Mouse (Mus musculus): ENCODE measurements around the gene Hadhb. TPM values are rescaled to one million over a fixed set of nuclear protein-coding genes. Genes with fewer than 3 reads are reported as not detected.
"Not testable (repeated sequence)": the region's sequence is repeated elsewhere in the genome, so short reads cannot be mapped to it uniquely, and the experiment has no call there.

The Hadhb gene
- polyA plus RNA-seq, 1 experiment: 193 TPM

- DNase-seq (ENCODE audit: low spot score): no peak
These were observed 20.8 kb downstream of the Hadhb start for GRCm38 (mm10) chr5:30175811-30176210.

DNA sequence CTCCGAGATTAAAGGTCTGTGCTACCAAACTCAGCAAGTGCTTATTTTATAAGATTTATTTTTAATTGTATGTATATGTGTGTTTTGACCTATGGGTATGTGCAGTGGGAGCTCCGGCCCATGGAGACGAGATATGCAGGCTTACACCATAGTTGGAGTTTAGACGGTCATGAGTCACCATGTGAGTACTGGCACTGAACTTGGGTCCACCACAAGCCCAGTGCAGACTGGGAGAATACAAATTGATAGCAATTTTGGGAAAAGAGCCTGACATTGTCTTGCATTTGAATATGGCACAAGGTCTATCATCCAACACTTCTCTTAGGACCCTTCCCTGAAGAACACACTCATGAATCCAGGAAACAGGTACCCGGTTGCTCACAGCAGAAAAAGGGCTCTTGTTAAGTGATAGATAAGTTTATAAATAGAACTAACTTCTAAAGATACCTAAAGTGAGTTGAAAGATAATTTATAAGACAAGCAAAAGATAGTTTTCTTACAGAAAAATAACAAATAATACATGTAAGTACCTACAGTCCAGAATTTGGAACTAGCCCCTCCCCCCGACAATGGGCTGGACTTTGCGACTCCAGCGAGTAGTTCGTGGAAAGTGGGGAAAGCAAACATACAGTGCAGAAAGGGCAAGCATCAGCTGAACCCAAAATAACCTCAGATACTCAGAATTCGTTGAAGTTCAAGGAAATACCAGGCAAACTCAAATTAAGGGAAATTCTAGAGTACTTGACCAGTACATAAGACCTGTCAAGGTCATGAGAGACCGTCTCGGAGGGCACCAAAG, 32.8 kb downstream of the Hadhb start:
- no peak for DNase-seq (ENCODE audit: low spot score)

- DNase-seq (ENCODE audit: low spot score): no peak
These were observed 37.4 kb downstream of the Hadhb start for GRCm38 (mm10) chr5:30192452-30192851.

DNA sequence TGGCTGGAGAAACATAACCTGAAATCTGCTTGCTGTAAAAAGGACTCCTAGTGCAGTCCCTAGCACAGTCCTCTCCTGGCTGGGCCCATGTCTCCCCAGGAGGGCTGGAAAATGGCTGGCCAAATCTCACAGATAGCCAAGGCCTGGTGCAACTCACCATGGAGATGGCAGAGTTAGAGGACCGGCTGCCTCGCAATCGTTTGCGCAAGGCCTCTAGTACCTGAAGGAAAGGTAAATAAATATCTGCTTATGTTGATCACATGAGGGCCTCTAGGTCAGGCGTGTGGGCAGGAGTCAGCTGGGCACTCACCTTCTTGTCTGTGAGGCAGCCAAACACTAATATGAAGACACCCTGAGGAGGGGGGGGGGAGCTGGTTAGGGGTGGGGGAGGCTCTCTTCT, 40.3 kb downstream of the Hadhb start:
- no peak for DNase-seq (ENCODE audit: low spot score)

DNA sequence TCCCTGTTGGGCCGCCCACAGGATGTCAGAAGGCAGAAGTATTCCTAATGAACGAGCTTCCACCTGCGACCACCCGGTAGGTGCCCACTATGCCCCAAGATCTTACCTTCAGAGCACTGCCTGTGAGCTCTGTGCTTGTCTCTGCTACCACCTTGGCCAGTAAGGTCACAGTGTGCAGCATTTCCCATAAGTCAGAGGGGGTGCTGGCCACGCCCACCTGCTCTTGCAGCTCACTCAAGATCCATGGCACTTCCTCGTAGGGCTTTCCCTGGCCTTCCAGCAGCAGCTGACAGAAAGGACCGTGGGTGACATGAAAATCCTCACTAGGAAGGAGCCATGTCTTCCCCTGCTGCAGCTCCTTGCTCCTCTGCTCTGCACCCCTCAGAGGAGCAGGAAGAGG, 43.2 kb downstream of the Hadhb start:
- no peak for DNase-seq (ENCODE audit: low spot score)

DNA sequence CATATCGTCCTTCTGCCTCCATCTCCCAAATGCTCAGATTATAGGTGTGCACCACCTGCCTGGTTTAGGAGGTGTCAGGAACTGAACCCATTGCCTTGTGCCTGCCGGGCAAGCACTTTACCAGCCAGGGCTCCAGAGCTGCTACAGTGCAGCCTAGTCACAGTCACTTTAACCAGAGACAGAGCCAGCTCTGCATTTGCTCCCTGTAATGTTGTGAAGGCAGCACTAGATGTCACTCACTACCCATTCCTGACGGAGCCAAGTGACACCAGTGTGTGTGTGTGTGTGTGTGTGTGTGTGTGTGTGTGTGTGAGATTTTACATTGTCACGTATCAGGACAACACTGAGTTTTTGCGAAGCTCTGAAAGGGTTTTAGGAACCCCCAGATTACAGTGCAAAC, 46.5 kb downstream of the Hadhb start:
- DNase-seq (ENCODE audit: low spot score): no peak

- DNase-seq (ENCODE audit: low spot score): no peak
These were observed 47.2 kb downstream of the Hadhb start for GRCm38 (mm10) chr5:30202221-30202620.

GRCm38 (mm10) chr5:30203216-30203885, 48.3 kb downstream of the Hadhb start:
- no peak for DNase-seq (ENCODE audit: low spot score)

GRCm38 (mm10) chr5:30204441-30204840, 49.4 kb downstream of the Hadhb start:
- DNase-seq (ENCODE audit: low spot score): no peak

- DNase-seq (ENCODE audit: low spot score): no peak
These were observed 50.0 kb downstream of the Hadhb start for GRCm38 (mm10) chr5:30205034-30205433.

DNA sequence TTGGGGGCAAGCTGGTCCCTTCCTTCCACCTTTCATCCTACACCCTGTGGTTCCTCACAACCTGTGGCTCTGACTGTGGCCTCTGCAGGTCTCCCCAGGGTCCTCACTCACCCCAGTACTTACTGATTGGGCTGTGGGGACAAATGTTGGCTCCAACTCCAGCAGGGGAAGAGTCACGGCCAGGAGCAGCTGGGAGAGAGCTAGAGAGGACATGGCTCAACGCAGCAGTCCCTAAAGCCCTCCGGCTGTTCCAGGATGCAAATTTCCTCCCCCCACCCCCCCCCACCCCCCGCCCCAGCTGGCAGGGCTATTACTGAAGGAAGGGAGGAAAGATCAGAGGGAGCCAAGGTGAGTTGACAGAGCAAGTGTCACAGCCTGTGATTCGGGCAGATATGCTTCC, 50.4 kb downstream of the Hadhb start, which contains the start of gene Adgrf3:
Gene Adgrf3 (minus strand): TSS at position 230 of the 400 bp plus-strand sequence.
- no peak for DNase-seq (ENCODE audit: low spot score)

DNA sequence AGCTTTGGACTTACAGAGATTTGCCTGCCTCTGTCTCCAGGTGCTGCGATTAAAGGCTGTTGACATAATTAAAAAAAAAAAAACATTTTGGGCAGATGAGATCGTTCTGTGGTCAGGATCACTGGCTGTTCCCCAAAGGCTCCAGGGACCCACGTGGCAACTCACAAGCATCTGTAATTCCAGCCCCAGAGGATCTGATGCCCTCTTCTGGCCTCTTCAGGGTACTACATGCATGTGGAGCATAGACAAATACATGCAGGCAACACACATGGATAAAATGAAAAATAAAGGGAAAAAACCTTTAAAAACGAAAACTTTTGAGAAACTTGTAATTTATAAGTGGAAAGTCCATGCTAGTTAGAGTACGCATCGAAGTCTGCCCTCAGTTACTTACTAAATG, 52.2 kb downstream of the Hadhb start:
- DNase-seq (ENCODE audit: low spot score): no peak

- DNase-seq (ENCODE audit: low spot score): not testable (repeated sequence)
These were observed 55.7 kb downstream of the Hadhb start for GRCm38 (mm10) chr5:30210758-30211157.

DNA sequence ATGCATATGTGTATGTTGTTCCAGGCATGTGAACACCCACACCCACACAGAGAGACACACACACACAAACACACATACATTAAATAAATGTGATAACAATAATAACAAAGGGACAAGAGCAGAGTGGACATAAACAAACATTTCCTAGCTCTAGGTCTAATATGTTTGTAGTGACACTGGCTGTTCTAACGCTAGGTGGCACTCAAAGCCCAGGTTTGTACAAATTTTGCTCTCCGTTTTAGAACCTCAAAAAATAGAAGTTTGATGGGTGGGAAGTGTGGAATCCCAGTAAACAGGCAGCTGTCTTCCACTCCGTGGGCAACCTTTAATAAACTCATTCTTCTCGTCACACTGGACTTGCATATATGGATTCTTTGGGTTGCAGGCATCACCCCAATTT, 59.8 kb downstream of the Hadhb start:
- no peak for DNase-seq (ENCODE audit: low spot score)

DNA sequence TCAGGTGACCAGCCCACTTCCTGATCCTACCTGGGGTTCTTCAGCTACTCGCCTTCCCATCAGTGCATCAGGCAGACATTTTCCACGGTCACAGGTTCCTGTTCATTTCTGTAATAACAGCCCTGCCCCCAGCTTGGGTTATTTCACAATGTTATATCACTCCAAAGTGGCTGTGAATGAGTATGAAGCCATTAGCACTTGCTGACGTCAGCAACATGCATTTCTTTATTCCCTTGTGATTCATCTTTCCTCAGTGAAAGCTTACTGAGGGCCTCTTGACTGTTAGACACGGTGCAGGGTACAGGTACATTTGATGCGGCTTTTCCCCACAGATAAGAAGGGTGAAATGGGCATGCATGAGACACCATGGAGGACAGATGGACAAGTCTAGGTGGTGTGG, 60.9 kb downstream of the Hadhb start:
- no peak for DNase-seq (ENCODE audit: low spot score)

DNA sequence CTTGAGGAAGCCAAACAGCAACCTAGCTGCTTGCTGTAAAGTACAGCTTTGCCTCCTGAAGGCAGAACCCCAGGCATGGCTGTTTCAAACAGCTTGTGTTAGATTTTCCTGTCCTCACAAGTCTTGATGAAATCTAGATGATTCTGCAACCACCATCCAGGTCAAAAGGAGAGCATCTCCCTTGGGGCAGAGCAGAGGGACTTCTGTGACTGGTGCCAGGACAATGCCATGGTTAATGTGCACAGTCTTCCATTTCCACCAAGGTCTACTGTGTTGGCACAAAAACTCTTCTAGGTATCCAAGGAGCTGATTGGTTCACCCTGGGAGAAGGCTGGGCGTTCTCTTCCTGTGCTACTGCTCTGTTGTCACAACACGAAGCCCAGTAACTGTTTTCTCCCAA, 64.7 kb downstream of the Hadhb start:
- DNase-seq (ENCODE audit: low spot score): no peak

GRCm38 (mm10) chr5:30220666-30221065, 65.6 kb downstream of the Hadhb start:
- no peak for DNase-seq (ENCODE audit: low spot score)

DNA sequence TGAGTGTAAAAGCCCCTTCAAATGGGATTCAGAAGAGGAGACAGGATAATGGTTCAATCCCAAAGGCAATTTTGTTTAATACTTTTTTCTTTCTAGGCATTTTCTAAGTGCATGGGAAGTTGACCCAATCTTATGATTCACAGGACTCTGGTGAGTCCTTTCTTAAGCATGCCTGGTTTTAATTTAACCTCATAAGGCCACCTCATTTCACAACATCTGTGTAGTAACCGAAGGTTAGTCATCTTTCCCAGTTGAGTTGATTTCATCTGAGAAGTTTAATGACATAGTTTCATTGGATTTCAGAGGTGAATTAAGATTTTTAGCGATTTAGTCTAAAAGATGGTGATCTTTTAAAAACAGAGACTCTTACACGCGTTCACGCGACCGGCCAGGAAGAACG, 67.6 kb downstream of the Hadhb start:
- no peak for DNase-seq (ENCODE audit: low spot score)

DNA sequence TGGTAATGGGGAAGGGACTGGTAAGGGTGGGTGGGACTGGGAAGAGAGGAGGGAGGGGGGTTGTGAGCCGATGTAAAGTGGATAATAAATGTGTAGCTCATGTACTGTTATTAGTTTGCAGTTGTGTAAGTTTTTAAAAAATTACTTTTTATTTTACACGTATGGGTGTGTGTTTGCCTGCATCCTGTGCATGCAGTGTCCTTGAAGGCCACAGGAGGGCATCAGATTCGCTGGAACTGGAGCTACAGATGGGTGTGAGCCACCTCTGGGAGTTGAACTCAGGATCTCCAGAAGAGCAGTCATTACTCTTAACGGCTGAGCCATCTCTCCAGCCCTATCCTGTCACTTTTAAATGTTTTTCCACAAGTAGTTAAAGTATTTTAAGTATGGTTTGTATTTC, 75.9 kb downstream of the Hadhb start:
- no peak for DNase-seq (ENCODE audit: low spot score)

DNA sequence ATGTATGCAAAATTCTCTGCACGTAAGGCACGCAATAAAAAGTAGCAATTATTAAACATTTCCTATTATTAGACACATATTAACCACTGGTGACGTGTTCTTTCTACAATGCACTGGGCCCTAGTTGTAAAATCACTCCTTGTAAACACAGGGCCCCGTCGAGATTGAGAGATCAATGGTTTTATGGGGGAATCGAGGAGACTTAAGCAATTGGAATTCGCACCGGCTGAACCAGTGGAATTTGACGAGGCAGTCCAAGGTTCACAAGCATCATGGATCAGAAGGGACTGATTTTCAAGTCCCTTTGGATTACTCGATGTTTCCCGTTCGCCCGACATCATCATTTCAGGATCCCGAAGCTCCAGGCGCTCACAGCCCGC, 76.8 kb downstream of the Hadhb start:
- no peak for DNase-seq (ENCODE audit: low spot score)

DNA sequence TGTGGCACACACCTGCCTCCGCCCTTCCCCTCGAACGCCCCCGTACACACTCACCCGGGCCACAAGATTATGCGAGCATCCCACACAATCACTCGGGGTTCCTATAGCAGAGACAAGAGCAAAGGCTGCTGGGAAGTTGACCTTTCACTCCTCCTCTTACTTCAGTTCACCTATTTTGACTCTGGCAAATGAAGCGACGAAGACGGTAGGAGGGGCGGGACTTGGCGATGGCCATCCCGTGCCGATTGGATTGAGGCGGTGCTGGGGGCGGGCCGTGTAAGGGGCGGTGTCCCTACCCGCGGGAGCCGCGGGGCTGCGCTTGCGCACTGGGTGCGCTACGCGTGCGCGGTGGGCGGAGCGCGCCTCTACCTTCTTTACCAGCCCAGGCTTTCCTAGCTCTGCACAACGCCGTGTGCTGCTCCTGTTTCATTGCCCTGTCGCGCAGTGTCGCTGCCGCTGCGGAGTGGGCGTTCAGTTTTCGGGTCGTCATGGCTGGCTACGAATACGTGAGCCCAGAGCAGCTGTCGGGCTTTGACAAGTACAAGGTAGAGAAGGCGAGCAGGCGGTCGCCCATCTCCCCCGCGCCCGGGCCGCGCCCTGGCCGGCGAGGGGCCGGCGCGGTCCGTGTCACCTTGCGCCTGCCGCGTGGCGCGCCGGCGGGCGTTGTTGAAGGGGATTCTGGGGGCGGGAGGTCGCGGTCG, 77.4 kb downstream of the Hadhb start, which contains the start of gene Selenoi:
Gene Selenoi (plus strand): TSS at position 311 of the 701 bp plus-strand sequence.
- DNase-seq (ENCODE audit: low spot score): peak; percentile 88

DNA sequence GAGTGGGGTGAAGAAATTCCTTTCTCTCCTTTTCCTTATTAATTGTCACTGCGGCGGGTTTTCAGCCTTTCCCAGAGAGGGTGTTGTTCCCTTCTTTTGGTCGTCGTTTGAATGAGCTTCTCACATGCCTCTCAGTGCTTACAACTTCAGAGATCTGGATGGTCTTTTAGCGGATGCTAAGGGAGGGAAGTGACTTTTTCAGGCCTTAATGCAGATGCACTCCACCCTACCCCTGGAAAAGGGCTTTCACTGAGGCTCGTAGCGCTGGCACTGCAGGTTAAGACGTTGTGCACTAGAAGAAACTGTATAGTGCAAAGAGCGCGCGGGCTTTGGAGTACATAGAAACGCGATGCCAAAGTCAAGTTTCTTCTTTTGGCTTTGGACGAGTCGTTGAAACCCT, 78.0 kb downstream of the Hadhb start:
- DNase-seq (ENCODE audit: low spot score): no peak

DNA sequence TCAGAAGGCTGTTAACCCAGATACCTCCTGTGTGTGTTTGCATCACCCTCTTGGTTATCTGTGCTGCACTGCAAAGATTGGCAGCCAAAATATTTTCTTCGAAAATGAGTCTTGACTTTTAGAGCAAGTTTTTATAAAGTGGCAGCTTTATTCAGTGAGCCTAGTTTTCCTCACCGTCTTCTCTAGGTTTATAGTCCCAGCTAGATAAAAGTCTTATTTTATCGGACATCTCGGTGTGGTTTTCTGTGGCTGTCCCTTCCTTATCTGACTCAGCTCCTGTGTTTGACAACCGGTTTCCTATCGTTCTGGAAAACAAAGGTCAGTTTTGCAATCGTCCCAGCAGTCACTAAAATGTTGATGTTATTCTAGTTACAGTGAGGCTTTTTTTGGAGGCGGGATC, 78.9 kb downstream of the Hadhb start:
- no peak for DNase-seq (ENCODE audit: low spot score)
